Mouse (Mus musculus) ovary, postnatal 10 days (tissue): Measurements from ENCODE around the gene Kmt2d.
"Not testable (repeated sequence)": the region's sequence is repeated elsewhere in the genome, so short reads cannot be mapped to it uniquely, and the experiment has no call there.

Source experiments
- DNase-seq: peaks from one replicate; pipeline ENCODE4 v3.0.0; 2022; ENCODE audit warnings: low spot score

Kmt2d gene

DNA sequence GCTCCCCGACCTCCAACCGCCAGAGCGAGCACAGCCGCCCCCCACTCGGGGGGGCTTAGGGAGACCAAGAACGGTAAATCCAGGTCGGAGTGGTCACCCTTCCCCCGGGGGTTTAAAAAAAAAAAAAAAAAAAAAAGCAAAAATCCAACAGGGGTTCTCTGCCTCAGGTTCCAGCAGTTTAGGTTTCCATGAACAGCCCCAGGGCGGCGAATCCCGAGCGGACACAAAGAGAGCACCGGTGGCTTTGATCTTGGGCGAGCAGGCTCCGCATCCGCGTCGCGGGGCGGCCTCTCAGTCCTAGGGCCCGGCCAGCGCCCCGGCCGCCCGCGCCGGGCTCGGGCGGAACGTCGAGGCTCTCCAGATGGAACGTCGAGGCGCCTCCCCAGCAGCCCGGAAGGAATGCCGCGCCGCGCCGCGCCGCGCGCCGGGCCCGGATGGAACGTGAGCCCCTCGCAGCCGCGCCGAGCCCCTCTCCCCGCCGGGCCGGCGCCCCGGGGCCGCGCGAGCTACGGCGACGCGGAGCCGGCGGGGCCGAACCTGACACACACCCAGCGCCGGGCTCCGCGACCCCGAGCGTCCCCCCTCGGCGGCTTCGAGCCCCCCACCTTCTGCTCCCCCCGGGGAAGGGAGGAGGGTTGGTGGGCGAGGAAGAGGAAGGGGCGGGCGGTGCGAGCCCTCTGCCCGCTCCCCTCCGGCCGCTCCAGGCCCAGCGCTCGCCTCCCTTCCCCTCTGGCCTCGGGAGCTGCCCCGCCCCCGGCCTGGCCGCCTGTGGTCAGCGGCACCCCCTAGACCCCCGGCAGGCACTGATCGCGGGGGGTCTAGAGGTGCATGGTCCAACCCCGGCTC lies at the start of gene Kmt2d:
Gene Kmt2d (minus strand): TSS at position 135 of the 846 bp plus-strand sequence.
- no peak for DNase-seq

DNA sequence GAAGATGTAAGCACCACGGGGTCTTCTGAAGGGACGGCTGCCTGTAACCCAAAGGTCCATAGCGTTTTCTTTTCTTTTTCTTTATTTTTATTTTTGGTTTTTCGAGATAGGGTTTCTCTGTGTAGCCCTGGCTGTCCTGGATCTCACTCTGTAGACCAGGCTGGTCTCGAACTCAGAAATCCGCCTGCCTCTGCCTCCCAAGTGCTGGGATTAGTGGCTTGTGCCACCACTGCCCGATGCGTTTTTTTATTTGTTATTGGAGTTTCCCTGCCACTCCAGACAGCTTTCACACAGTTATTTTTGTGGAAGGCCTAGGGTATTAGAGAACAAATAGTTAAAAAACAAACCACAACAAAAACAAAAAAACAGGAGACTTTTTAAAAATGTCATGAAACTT lies 47.5 kb upstream of the Kmt2d start:
- not testable (repeated sequence) for DNase-seq

DNA sequence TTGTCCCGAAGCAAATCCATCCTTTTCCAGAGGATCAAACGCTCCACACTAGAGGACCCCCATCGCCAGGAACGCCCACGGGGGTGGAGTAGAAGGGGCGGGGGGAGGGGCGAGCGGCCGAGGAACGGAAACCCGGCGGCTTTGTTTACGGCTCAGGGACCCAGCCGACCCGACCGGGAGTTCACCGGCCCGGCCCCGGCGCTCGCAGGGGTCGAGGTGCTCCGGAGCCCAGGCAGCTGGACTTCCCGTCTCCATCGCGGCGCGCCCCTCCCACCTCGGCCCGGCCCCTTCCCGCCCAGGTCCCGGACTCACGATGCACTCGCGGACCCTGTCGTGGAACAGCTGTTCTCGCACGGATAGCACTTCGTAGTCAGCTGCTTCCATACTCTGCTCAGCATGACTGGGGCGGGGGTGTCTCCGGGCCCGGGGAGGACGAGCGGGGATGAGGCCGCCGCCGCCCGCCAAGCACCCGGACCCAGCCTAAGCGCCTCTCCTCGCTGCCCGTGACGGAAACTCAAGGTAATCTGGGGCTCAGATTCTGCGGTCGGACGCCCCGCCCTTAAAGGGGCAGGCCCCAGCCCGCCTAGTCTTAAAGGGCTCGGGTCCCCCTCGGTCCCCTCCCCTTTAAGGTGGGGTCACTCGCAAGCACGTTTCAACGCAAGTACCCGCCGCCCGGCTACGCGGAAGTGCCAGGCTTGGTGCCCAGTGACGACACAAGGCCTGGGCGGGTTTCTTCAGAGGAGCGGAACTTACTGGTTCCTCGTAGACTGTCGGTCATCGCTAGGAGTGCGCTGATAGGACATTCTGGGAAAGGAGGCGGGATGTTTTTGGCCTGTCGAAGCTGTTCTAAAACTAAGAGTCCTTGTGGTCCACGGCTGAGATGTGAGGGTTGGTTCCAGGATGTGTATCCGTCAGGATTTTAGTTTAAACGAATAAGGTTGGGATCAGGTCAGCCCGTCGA lies 46.8 kb upstream of the Kmt2d start, which contains the start of gene Lmbr1l:
Gene Lmbr1l (minus strand): TSS at position 694 of the 961 bp plus-strand sequence.
- DNase-seq = peak; percentile 95

DNA sequence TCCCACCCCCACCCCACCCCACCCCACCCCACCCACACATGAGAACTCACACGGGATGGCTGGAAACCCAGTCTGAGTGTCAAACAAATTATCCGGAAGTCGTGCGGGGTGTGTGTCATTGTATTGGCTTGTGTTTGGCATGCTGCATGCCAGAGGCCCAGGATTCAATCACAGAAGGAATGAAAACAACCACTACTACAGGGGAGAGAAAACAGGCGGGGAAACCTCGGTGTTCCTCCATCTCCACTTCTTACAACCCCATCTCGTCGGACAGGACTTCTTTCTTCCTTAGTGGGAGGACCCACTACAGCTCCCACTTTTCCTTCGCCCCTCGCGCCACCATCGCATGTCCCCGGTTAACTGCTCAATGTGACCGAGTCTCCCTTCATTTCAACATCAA lies 46.1 kb upstream of the Kmt2d start:
- no peak for DNase-seq

DNA sequence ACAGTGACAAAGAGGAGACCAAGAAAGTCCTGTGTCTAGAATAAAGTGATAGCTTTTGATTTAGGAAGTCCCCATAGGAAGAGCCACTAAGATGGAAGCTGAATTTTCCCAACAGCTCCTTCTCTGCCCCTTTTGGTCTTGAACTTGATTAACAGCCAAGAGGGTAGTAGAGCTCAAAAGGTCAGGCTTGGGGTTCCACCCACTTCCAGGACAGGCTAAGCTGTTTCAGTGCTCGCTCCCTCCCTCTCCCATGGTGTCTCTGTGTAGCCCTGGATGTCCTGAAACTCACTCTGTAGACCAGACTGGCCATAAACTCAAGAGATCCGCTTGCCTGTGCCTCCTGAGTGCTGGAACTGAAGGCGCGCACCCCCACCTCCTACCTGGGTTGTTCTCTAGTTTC lies 45.0 kb upstream of the Kmt2d start:
- DNase-seq = no peak

DNA sequence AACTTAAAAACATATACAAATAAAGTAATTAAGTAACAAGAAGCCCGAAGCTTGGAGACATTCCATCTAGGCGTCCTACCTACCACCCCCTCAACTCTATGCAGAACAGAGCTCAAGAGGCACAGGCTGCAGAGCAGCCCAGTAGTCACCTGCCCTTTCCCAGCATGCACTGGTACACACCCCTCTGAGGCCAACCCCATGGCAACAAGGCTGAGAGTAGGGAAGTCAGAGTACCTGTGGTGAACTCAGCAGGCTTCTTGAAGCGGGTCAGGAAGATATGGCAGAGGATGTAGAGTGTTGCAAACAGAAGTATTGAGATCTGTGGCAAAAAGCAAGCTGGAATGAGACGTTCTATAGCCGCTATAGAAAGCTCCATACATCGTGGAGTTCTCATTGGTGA lies 43.9 kb upstream of the Kmt2d start:
- no peak for DNase-seq

DNA sequence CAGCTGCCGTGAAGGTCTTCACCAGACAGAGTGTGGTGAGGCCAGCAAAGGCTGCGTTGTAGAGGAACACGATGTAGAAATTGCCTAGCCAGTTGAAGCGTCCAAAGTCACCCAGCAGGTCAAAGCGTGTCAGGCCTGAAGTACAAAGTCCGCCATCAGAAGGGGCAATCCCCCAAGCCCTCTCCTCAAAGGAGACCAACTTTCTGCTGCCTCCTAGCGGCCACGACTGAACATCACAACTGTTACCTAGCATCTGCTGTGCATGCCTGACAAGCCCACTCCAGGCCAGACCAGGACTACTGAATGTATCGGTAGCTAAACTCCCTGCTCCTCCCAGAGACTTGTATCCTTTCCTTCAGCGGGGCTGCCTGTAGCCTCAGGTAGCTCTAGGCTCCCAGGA lies 33.7 kb upstream of the Kmt2d start:
- DNase-seq = no peak

DNA sequence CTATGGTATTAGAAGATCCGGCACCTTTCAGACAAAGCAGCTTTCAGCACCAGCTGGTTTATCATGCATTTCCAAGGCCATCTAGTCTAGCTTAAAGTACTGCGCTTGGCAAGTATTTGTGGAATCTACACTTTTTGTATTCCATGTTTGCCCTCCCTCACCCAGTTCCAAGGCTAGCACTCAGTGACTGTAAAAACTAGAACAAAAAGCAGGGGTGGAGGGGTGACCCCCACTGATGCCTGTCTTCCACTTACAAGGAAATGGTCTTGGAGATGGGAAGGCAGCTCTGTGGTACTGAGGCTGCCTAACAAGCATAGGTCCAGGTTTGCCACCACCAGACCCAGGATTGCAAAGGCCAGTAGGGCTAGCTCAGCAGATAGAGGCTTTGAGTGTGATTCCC lies 31.6 kb upstream of the Kmt2d start:
- DNase-seq = no peak

DNA sequence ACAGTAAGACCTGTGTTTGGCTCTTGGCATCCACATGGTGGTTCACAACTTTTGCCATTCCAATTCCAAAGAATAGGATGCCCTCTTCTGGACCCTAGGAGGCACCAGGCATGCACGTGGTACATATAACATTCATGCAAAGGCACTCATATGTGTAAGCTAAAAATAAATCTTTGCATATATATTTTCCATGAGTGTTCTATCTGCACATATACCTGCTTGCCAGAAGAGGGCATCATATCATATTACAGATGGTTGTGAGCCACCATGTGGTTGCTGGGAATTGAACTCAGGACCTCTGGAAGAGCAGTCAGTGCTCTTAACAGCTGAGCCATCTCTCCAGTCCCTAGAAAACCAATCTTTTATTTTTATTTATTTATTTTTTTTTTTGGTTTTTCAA lies 30.5 kb upstream of the Kmt2d start:
- no peak for DNase-seq

DNA sequence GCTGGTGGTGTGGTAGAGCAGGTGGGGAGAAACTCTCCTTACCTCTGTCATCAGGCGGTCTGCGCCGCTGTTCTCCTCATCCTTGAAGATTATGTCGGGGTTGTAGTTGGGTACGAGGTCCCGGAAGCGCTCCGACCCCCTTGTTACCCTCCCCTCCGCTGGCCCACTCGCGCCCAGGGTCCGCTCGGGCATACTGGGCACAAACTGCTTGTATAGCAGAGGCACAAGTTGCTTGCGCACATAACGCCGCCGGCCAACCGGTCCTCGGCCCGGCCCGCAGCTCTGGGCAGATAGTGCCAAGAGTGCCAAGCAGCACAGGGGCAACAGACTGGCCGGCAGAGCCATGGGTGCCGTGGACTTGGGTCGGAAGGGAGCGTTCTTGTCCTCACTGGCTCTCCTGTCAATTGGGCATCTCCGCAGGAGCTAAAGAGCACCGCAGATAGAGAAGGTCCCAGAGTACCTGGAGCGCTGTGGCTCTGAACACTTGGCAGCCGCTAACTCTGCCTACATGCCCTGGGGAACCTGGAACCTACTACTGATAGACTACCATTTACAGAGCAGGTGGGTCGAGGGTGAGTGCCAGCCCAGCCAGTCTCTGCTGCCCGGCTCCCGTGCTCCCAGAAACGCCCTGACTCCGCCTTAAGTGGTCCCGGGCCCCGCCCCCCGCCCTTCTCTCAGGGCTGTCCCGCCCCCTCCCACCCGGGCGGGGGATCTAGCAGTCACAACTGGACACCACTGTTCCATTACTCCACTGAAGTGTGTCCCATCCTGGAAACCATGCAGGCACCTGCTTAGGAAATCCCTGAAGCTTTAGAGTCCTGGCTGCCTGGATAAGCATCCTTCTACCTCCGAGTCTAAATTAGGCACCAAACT lies 27.2 kb upstream of the Kmt2d start, which contains the start of gene Dhh:
Gene Dhh (minus strand): TSS at position 613 of the 873 bp plus-strand sequence.
- DNase-seq = no peak

DNA sequence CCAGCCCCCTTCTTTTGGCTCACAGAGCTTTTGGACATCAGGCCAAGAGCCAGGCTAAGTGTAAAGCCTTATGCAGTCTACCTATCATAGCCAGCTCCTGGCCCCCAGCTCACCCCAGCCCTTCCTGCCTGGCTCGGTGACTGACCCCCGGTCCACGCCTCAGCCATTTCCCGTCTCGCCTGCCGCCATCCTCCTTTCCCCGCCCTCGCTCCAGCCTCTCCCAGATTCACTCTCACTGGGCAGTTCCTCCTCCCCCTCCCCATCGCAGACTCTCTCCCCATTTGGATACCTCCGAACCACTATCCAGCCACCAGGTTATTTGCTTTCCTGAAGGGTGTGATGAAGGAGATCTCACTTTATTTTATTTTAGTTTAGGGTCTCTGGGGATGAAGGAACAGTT lies 26.5 kb upstream of the Kmt2d start:
- no peak for DNase-seq

DNA sequence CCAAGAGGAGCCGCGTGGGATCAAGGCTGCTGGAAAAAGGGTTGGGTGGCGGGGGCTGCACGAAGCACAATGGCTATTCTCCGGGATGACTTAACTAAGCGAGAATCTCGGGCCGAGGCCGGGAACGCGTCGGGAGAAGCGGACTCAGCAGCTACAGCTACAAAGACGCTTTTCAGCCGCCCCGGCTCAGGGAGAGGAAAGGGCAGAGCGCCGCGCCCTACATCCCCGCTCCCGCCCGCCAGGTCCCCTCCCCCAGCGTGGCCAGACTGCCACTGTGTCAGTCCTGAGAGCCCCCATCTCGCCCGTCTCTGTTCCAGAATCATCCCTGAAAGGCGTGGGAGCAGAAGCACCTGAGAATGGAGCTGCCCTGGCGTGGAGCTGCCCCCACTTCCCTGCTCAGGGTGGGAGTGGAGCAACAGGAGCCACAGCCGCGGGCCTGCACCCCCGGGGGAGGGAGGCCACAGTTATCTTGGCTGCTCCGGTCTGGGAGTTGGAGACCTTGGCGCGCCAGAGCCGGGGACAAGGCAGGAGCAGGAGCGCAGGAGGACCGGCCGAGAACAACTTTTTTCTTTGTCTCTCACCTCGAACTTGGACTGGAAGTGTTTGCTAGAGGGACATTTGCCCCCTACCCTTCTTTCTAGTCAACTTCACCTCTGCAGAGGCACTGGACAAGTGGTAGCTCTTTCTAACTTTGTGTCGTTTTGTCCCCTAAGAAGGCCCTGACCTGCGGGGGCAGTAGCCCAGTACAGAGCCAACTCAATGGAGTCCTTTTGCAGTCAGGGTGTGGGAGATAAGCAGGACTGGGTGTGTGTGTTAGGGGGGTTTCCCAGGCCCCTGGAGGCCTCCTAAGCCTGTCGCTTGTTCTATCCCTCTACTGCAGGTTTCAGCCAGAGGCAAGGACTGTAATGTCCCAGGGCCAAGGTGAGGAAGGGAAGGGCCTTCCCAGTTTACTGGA lies 24.9 kb upstream of the Kmt2d start:
- DNase-seq = no peak

DNA sequence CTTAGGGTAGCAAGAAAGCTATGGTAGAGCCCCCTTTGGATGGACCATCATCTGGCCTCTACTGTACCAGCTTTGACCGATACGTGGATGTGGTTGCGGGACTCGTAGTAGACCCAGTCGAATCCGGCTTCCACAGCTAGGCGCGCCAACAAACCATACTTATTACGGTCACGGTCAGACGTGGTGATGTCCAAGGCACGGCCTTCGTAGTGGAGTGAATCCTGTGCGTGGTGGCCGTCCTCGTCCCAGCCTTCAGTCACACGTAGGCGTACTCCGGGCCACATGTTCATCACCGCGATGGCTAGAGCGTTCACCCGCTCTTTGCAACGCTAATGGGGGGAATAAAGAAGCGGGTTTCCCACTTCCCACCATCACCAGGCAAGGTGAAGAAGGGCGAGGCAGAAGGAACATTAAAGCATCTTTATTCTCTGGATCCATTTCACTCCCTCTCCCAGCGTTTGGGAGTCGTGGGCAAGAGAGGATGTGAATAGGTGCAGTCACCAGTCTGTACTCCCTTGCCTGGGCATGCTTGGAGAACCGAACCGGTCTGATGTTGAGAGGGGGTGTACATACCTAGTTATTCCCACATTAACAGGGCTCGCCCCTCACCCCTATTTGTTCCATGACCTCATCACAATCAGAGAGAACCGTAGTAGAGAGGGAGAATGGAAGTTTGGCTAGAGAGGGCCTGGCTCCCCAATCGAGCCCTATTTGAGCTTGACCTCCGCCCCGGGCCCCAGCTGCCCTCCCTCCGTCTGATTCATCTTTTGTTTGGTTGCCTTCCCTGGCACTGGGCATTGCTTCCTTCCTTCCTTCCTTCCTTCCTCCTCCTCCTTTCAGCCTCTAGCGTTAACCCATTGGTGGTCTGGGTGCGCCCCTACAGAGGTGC lies 24.0 kb upstream of the Kmt2d start:
- no peak for DNase-seq

DNA sequence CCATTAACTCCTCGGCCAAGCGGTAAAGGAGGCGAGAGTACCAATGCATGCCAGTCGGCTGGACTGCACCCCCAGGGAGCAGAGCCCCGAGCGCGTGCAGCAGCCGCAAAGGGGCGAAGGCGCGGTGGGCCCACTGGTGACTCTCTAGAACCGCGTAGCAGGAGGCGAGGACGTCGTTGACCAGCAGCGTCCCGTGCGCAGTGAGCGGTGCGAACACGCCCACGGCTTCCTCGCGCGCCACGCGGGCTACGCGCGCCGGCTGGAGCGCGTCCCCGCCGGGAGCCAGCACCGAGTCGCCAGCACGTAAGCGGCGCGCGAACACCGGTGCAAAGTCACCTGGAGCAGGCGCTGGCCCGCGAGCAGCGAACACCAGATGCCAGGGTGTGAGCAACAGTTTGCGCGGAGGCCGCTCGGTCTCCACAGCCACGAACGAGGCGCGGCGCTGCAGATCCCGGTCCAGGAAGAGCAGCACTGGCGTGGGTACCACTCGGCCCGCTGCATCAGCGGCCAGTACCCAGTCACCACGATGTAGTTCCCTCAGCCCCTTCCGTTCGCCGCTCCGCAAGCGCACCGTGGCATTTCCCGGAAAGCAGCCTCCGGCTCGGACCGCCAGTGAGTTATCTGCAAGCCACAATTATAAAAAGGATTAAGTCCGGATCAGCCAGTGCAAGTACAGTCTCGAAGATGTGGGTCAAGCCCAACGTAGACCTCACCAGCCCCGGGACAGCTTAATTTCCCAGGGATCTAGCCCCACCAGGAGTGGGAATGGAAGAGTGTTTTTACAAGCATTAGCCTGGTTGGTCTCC lies 23.1 kb upstream of the Kmt2d start, which contains the start of gene Rhebl1:
Gene Rhebl1 (minus strand): TSS at position 601 of the 806 bp plus-strand sequence.
- no peak for DNase-seq

DNA sequence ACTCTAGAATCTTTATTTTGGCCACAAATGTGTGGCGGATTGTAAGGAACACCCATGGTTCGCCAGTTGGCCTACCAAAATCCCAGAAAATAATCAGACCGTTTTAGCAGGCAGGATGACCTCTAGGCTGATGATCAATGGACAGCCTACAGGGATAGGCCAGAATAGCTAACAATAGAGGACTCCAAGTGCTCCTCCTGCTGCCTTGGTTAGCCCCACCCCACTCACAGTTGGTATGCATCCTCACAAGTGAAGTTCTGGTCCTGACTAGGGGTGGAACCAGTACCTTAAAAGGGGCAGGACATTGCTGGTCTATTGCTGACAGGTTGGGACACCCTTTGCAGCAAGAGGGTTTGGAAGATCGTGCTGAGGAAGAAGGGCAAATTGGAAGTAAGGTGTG lies 22.0 kb upstream of the Kmt2d start:
- DNase-seq = no peak

DNA sequence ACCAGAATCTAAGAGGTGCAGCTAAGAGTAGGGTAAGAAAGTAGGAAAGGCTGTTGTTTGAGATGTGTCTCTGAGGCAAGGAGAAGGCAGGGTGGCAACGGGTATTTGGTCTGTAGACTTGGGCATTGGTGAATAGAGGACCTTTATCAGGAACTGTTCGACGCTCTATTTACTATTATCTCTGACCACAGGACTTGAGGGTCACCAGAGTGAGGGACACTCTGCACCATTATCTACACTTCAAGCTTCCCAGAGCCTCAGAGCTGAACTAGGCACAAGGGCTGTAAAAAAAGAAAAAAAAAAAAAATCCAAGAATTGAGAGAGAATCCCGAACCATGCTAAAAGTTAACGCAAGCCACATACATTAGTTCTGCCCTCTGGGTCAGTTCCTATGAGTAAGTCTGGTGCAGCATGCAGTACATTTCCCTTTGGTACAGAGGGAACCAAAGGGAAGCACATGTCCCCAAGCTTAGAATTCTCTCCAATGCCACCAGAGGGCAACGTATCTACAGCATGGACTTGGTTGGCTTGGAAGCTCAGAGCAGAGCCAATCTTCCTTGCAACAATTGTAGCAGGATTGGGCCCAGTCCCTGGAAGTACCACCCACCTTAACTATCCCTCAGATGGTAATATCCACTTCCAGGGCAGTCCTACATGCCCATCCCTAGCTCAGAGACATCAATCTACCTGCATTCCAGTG lies 21.1 kb upstream of the Kmt2d start:
- no peak for DNase-seq

DNA sequence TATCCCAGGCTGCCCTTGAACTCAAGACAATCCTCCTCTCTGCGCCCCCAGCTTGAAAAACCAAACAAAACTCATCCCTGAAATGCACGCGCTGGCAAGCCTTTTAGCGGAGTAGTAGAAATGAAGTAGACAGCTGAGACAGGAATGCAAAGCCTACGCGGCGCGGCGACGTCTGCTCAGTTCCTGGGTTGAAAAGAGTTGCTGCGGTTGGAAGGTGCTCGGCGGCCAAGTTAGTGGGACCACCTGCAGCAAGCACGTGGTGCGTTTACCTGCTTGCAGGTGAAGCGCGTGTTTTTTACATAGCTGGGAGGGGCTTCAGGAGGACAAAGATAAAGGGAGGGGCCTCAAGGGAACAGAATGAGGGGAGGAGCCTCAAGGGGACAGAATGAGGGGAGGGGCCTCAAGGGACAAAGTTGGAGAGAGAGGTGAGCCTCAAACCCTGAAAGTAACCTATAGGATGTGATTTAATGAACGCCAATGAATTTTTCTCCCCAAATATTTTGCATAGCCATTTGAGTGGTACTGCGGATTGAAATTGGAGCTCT lies 20.3 kb upstream of the Kmt2d start:
- DNase-seq = no peak

DNA sequence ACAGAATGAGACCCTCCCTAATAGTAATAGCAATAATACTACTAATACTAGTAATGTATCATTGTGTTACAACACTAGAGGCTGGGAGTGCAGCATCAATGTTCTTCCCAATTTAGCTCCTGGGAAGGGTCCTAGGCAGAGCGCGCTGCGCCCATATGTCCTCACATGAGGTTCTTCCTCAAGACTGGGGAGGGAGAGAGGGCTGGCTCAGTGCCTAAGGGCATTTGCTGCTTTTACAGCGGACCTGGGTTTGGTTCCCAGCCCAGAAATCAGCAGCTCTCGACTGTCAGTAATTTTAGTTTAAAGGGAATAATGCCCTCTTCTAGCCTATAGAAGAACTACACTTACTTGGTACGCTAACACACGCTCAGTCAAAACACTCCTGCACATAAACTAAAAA lies 16.5 kb upstream of the Kmt2d start:
- no peak for DNase-seq
